Mouse (Mus musculus): ENCODE measurements at regions not wholly inside any gene's neighbourhood (a gene's known extent, or its start where the extent isn't known, plus 50 kb on each side); places are given as distances from the start of the nearest gene placed in this dataset.

DNA sequence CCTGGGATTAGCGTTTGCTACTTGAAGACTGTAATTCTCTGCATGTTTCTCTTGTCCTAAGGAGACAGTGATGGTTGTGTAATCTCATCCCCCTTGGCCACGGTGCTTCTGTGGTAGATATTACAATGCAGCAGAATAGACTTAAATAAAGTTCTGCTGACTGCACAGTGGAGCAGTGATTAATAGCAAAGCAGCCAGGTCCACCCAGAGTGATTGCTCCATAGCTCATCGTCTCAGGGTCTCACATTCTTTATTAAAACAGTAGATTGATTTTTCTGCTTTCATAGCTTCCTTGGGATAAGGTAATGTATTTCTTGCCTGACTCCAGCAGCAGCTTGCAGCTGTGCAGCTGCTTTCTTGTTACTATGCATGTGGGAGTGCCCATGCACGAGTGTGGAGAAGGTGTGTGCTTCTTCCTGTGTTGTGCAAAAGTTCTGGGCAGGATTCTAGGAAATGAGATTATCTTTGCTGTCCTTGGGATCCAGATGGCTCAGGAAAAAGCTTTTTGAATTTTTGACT lies 169.9 kb upstream of the Plppr1 start:
- Histone ChIP-seq H3K27me3 (ENCODE audit: control insufficient read depth, insufficient read depth, low read length) (no peaks in the 10 kb centered on the region), H3K4me3 (ENCODE audit: control insufficient read depth in 1 of 2, insufficient read depth in 1 of 2, low read depth in 1 of 2, low read length in 2 of 2) (no peak overlapping the region), H3K4me2 (ENCODE audit: low read length) (no peak overlapping the region), H3K4me1 (ENCODE audit: control insufficient read depth in 2 of 2, insufficient read depth in 2 of 2, low read length in 2 of 2) (no peaks in the 10 kb centered on the region), H3K27ac (replicated peaks in 1 of 2; ENCODE audit: control insufficient read depth in 1 of 2, insufficient read depth in 1 of 2, low read depth in 2 of 2, low read length in 2 of 2) (no peak overlapping the region), H3K9ac (ENCODE audit: low read length) (no peak overlapping the region), H3K9me3 (ENCODE audit: control insufficient read depth, low read length) (no peaks in the 10 kb centered on the region), H3K36me3 (ENCODE audit: control insufficient read depth, insufficient read depth, low read length) (no peaks in the 10 kb centered on the region)
- 62% methylated on average over 4 of the region's 4 CpGs for WGBS
- no peak for ATAC-seq (ENCODE audit: insufficient number of reproducible peaks, insufficient read depth, low FRiP score, low read depth)

- no peak for ATAC-seq (ENCODE audit: insufficient number of reproducible peaks, insufficient read depth, low FRiP score, low read depth)
- Histone ChIP-seq H3K9ac (ENCODE audit: low read length) (no peak overlapping the region), H3K4me3 (ENCODE audit: control insufficient read depth in 1 of 2, insufficient read depth in 1 of 2, low read depth in 1 of 2, low read length in 2 of 2) (no peak overlapping the region), H3K27ac (replicated peaks in 1 of 2; ENCODE audit: control insufficient read depth in 1 of 2, insufficient read depth in 1 of 2, low read depth in 2 of 2, low read length in 2 of 2) (no peak overlapping the region), H3K4me2 (ENCODE audit: low read length) (no peak overlapping the region), H3K9me3 (ENCODE audit: control insufficient read depth, low read length) (no peaks in the 10 kb centered on the region), H3K4me1 (ENCODE audit: control insufficient read depth in 2 of 2, insufficient read depth in 2 of 2, low read length in 2 of 2) (no peaks in the 10 kb centered on the region), H3K27me3 (ENCODE audit: control insufficient read depth, insufficient read depth, low read length) (no peaks in the 10 kb centered on the region), H3K36me3 (ENCODE audit: control insufficient read depth, insufficient read depth, low read length) (no peaks in the 10 kb centered on the region)
- 76% methylated on average over 1 of the region's 1 CpGs for WGBS
Measured at GRCm38 (mm10) chr4:48904551-48904950, 154.5 kb upstream of the Plppr1 start.

GRCm38 (mm10) chr4:48905196-48905867 lies 153.7 kb upstream of the Plppr1 start:
- Histone ChIP-seq H3K4me3 (ENCODE audit: control insufficient read depth in 1 of 2, insufficient read depth in 1 of 2, low read depth in 1 of 2, low read length in 2 of 2) (no peak overlapping the region), H3K36me3 (ENCODE audit: control insufficient read depth, insufficient read depth, low read length) (no peaks in the 10 kb centered on the region), H3K4me1 (ENCODE audit: control insufficient read depth in 2 of 2, insufficient read depth in 2 of 2, low read length in 2 of 2) (no peaks in the 10 kb centered on the region), H3K4me2 (ENCODE audit: low read length) (no peak overlapping the region), H3K9ac (ENCODE audit: low read length) (no peak overlapping the region), H3K9me3 (ENCODE audit: control insufficient read depth, low read length) (no peaks in the 10 kb centered on the region), H3K27me3 (ENCODE audit: control insufficient read depth, insufficient read depth, low read length) (no peaks in the 10 kb centered on the region), H3K27ac (replicated peaks in 1 of 2; ENCODE audit: control insufficient read depth in 1 of 2, insufficient read depth in 1 of 2, low read depth in 2 of 2, low read length in 2 of 2) (no peak overlapping the region)
- 74% methylated on average over 9 of the region's 9 CpGs for WGBS
- no peak for ATAC-seq (ENCODE audit: insufficient number of reproducible peaks, insufficient read depth, low FRiP score, low read depth)

DNA sequence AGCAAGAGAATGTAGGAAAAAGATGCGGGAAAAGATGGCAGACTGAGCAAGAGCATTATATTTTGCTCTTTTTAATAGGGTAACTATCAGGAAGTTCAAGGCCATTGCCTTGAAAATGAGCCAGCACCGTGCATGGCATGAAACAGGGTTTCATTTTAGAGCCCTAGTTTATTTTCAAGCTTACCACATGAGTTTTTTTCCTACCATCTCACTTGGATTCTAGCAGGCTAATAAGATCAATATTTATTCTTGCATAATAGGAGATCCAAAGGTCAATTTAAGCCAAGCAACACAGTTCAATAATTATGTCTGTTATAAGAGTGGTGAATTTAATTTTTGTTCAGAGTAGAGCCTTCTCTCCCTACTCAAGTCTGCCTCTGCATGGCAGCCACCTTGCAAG lies 149.9 kb upstream of the Plppr1 start:
- H3K4me3 ChIP-seq (ENCODE audit: control insufficient read depth in 1 of 2, insufficient read depth in 1 of 2, low read depth in 1 of 2, low read length in 2 of 2): no peak overlapping the region
- H3K9me3 ChIP-seq (ENCODE audit: control insufficient read depth, low read length): no peaks in the 10 kb centered on the region
- H3K9ac ChIP-seq (ENCODE audit: low read length): no peak overlapping the region
- ATAC-seq (ENCODE audit: insufficient number of reproducible peaks, insufficient read depth, low FRiP score, low read depth): no peak
- no peaks in the 10 kb centered on the region for H3K36me3 ChIP-seq (ENCODE audit: control insufficient read depth, insufficient read depth, low read length)
- H3K4me2 ChIP-seq (ENCODE audit: low read length): no peak overlapping the region
- WGBS: 74% methylated on average over 2 of the region's 2 CpGs
- no peaks in the 10 kb centered on the region for H3K27me3 ChIP-seq (ENCODE audit: control insufficient read depth, insufficient read depth, low read length)
- no peak overlapping the region for H3K27ac ChIP-seq (replicated peaks in 1 of 2; ENCODE audit: control insufficient read depth in 1 of 2, insufficient read depth in 1 of 2, low read depth in 2 of 2, low read length in 2 of 2)
- no peaks in the 10 kb centered on the region for H3K4me1 ChIP-seq (ENCODE audit: control insufficient read depth in 2 of 2, insufficient read depth in 2 of 2, low read length in 2 of 2)

DNA sequence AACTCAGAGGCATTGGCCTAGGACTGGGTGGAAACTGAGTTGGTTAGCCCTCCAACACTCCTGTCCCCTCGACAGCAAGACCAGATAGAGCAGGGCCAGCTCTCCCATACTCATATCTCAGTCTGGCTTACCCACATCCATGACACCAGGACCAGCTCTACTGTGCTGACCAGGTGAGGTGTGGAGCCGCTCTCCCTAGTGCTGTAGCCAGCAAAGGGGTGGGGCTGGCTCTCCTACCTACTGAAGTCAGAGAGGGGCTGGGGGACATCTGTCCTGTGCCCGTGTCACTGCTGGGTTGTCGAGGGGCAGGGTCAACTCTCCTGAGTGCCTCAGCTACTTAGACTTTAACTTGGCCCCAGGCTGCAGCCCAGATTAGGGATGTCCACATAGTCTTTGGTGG lies 145.8 kb upstream of the Plppr1 start:
- Histone ChIP-seq H3K9ac (ENCODE audit: low read length) (no peak overlapping the region), H3K9me3 (ENCODE audit: control insufficient read depth, low read length) (no peaks in the 10 kb centered on the region), H3K27me3 (ENCODE audit: control insufficient read depth, insufficient read depth, low read length) (no peaks in the 10 kb centered on the region), H3K27ac (replicated peaks in 1 of 2; ENCODE audit: control insufficient read depth in 1 of 2, insufficient read depth in 1 of 2, low read depth in 2 of 2, low read length in 2 of 2) (no peak overlapping the region), H3K4me3 (ENCODE audit: control insufficient read depth in 1 of 2, insufficient read depth in 1 of 2, low read depth in 1 of 2, low read length in 2 of 2) (no peak overlapping the region), H3K4me1 (ENCODE audit: control insufficient read depth in 2 of 2, insufficient read depth in 2 of 2, low read length in 2 of 2) (no peaks in the 10 kb centered on the region), H3K4me2 (ENCODE audit: low read length) (no peak overlapping the region), H3K36me3 (ENCODE audit: control insufficient read depth, insufficient read depth, low read length) (no peaks in the 10 kb centered on the region)
- ATAC-seq (ENCODE audit: insufficient number of reproducible peaks, insufficient read depth, low FRiP score, low read depth): no peak
- WGBS: 63% methylated on average over 4 of the region's 4 CpGs

DNA sequence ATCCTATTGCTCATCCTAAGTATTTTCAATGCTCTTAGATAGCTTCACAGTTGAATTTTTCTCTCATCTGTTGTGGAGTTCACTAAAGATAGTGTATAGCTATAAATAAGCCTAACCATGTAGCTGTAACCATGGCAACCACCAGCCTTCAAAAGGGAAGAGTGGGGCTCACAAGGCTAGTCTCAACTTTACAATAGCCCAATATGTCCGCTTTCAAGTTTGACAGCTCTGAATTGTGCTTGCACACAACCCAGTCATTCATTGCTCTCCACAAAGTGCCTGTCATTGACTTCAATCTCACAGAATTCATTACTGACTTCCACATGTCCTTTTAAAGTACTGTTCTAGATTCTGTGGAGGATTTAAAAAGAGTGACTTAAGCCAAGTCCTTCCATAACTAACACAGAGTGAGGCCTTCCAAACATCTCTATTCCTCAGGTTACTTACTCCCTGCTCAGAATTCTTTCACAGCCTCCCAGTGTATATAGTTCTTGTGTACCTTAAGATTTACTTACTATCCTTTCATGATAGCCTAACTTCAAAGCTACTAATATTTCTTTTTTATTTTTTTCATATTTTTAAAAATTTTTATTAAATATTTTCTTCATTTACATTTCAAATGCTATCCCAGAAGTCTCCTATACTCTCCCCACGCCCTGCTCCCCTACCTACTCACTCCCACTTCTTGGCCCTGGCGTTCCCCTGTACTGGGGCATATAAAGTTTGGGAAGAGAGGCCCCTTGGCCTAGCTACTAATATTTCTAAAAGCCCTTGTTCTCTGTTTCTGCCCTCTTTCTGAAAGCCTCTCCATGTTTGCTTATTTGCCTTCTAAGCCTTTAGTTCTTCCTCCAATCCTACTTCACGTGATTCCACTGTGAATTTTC lies 134.3 kb upstream of the Plppr1 start:
- H3K9me3 ChIP-seq (ENCODE audit: control insufficient read depth, low read length): no peaks in the 10 kb centered on the region
- no peaks in the 10 kb centered on the region for H3K4me1 ChIP-seq (ENCODE audit: control insufficient read depth in 2 of 2, insufficient read depth in 2 of 2, low read length in 2 of 2)
- no peak for ATAC-seq (ENCODE audit: insufficient number of reproducible peaks, insufficient read depth, low FRiP score, low read depth)
- no peak overlapping the region for H3K27ac ChIP-seq (replicated peaks in 1 of 2; ENCODE audit: control insufficient read depth in 1 of 2, insufficient read depth in 1 of 2, low read depth in 2 of 2, low read length in 2 of 2)
- no peak overlapping the region for H3K9ac ChIP-seq (ENCODE audit: low read length)
- H3K4me2 ChIP-seq (ENCODE audit: low read length): no peak overlapping the region
- H3K4me3 ChIP-seq (ENCODE audit: control insufficient read depth in 1 of 2, insufficient read depth in 1 of 2, low read depth in 1 of 2, low read length in 2 of 2): no peak overlapping the region
- no peaks in the 10 kb centered on the region for H3K27me3 ChIP-seq (ENCODE audit: control insufficient read depth, insufficient read depth, low read length)
- 81% methylated on average over 4 of the region's 4 CpGs for WGBS
- no peaks in the 10 kb centered on the region for H3K36me3 ChIP-seq (ENCODE audit: control insufficient read depth, insufficient read depth, low read length)

DNA sequence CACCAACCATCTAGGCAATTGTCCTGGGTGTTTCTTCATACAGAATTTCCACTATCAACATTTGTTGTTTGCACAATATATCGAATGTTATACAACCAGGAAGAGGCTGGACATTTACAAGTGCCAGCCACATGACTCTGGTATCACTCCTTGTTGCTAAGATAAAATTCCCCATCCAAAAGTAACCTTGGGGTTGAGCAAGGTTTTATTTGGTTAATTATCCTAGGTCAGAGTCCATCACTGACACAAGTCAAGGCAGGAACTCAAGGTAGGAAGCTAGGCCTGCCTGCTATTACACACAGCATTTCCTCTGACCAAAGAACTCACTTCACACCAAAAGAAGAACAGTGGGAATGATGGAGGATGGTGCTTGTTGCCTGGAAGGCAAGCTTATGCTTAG lies 120.7 kb upstream of the Plppr1 start:
- Histone ChIP-seq H3K9me3 (ENCODE audit: control insufficient read depth, low read length) (no peaks in the 10 kb centered on the region), H3K4me2 (ENCODE audit: low read length) (no peak overlapping the region), H3K27ac (replicated peaks in 1 of 2; ENCODE audit: control insufficient read depth in 1 of 2, insufficient read depth in 1 of 2, low read depth in 2 of 2, low read length in 2 of 2) (no peak overlapping the region), H3K4me3 (ENCODE audit: control insufficient read depth in 1 of 2, insufficient read depth in 1 of 2, low read depth in 1 of 2, low read length in 2 of 2) (no peak overlapping the region), H3K27me3 (ENCODE audit: control insufficient read depth, insufficient read depth, low read length) (no peaks in the 10 kb centered on the region), H3K36me3 (ENCODE audit: control insufficient read depth, insufficient read depth, low read length) (no peaks in the 10 kb centered on the region), H3K9ac (ENCODE audit: low read length) (no peak overlapping the region), H3K4me1 (ENCODE audit: control insufficient read depth in 2 of 2, insufficient read depth in 2 of 2, low read length in 2 of 2) (no peaks in the 10 kb centered on the region)
- ATAC-seq (ENCODE audit: insufficient number of reproducible peaks, insufficient read depth, low FRiP score, low read depth): no peak
- 82% methylated on average over 1 of the region's 1 CpGs for WGBS

All from heart, embryonic 14.5 days (tissue).